Mouse (Mus musculus): Measurements from ENCODE around the gene Tasp1. TPM values are rescaled to one million over a fixed set of nuclear protein-coding genes. Genes with fewer than 3 reads are reported as not detected.

Gene Tasp1
- polyA plus RNA-seq, 1 experiment = 0.91 TPM

DNA sequence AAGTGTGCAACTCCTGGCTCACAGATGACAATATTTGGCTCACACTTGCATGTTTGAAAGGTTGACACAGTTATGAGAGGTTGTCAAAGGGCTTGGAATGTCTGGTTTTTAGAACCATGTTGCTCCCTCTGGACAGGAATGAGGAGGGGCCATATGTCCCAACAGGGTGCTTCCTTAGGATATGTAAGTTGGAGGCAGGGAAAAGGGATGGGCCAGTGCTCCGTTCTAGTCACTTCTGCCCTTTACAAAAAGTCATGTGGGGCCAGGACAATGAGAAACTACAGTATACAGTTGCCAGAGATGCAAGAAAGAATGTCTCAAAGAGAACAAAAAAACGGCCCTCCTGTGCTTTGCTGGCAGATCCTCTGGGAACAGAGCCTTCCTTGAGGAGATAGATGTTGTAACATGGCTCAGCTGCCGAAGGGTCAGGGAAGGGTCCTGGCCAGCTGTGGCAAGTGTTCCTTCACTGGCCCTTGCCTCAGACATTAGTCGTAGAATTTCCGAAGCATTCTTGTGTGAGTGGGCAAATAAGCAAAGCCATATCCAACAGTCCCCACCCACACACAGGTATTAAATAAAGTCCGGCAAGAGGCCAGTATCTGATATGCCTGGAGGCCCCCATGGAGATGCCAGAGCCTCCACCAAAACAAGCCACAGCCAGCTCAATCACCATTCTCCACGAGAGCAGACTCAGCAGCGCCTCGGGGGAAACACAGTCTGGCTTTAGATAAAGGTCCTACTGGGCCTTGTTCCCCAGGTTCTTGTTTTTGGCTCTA, 274.1 kb downstream of the Tasp1 start:
- no peak overlapping the region for H3K4me3 ChIP-seq (replicated peaks)
- peaks cover 9% of the 10 kb centered on the region; the same call in 1 of the 2 replicates for H3K4me1 ChIP-seq
- H3K27me3 ChIP-seq (replicated peaks) = no peaks in the 10 kb centered on the region
- H3K36me3 ChIP-seq (replicated peaks; ENCODE audit: low read length) = no peaks in the 10 kb centered on the region
- TF ChIP-seq GATA1 (IDR thresholded peaks at IDR 0.05; ENCODE audit: borderline replicate concordance, low read length) (no peak), FLI1 (IDR thresholded peaks at IDR 0.05; ENCODE audit: low read length) (no peak)
- no peaks in the 10 kb centered on the region for H3K9me3 ChIP-seq

GRCm38 (mm10) chr2:139788658-139789057, 277.9 kb downstream of the Tasp1 start:
- peaks cover 9% of the 10 kb centered on the region; the same call in 1 of the 2 replicates for H3K4me1 ChIP-seq
- no peaks in the 10 kb centered on the region for H3K9me3 ChIP-seq
- H3K36me3 ChIP-seq (replicated peaks; ENCODE audit: low read length) = no peaks in the 10 kb centered on the region
- no peaks in the 10 kb centered on the region for H3K27me3 ChIP-seq (replicated peaks)
- no peak for TF ChIP-seq GATA1 (IDR thresholded peaks at IDR 0.05; ENCODE audit: borderline replicate concordance, low read length)
- TF ChIP-seq FLI1 (IDR thresholded peaks at IDR 0.05; ENCODE audit: low read length) = no peak
- H3K4me3 ChIP-seq (replicated peaks) = no peak overlapping the region

GRCm38 (mm10) chr2:139784946-139785345, 281.7 kb downstream of the Tasp1 start:
- H3K4me1 ChIP-seq = no peaks in the 10 kb centered on the region
- H3K4me3 ChIP-seq (replicated peaks) = no peak overlapping the region
- no peaks in the 10 kb centered on the region for H3K9me3 ChIP-seq
- H3K36me3 ChIP-seq (replicated peaks; ENCODE audit: low read length) = no peaks in the 10 kb centered on the region
- no peak for TF ChIP-seq FLI1 (IDR thresholded peaks at IDR 0.05; ENCODE audit: low read length)
- no peak for TF ChIP-seq GATA1 (IDR thresholded peaks at IDR 0.05; ENCODE audit: borderline replicate concordance, low read length)
- H3K27me3 ChIP-seq (replicated peaks) = no peaks in the 10 kb centered on the region

DNA sequence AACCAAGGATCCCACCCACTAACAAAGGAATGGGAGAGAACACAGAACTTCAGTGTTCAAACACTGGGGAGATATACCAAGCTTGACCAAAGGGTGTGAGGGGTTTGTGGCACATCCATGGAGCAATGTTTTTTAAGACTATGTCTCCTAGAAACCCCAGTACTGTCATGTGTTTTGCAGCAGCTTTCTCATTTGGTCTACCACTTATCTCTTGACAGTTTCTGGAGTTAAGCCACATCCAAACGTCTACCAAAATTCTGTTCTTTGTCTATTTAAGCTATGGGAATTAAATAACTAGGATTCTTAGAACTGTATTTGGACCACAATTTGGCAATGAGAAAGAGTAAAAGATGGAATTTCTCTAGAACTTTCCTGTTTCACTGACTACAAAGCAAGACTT, 282.1 kb downstream of the Tasp1 start:
- H3K27me3 ChIP-seq (replicated peaks) = no peaks in the 10 kb centered on the region
- H3K4me3 ChIP-seq (replicated peaks) = no peak overlapping the region
- no peak for TF ChIP-seq FLI1 (IDR thresholded peaks at IDR 0.05; ENCODE audit: low read length)
- no peak for TF ChIP-seq GATA1 (IDR thresholded peaks at IDR 0.05; ENCODE audit: borderline replicate concordance, low read length)
- H3K36me3 ChIP-seq (replicated peaks; ENCODE audit: low read length) = no peaks in the 10 kb centered on the region
- no peaks in the 10 kb centered on the region for H3K4me1 ChIP-seq
- no peaks in the 10 kb centered on the region for H3K9me3 ChIP-seq

Other genes starting within 250 kb of the Tasp1 start
- gene Gm17374, start 85.2 kb upstream of the Tasp1 start, polyA plus RNA-seq (2012; ENCODE audit: insufficient read depth, low replicate concordance) = not detected in 2 replicates
- gene Esf1, start 103.8 kb upstream of the Tasp1 start, polyA plus RNA-seq (2012; ENCODE audit: insufficient read depth, low replicate concordance) = 1.8 TPM in 1 of 2 replicates, not detected in the other
- gene Ndufaf5, start 103.8 kb upstream of the Tasp1 start, polyA plus RNA-seq (2012; ENCODE audit: insufficient read depth, low replicate concordance) = 15.6 and 17.5 TPM in 2 replicates